Mouse (Mus musculus) liver, embryonic 14.5 days (tissue): ENCODE results near the gene Zc3h18.

Experiments
- CTCF ChIP-seq: IDR thresholded peaks from 2 replicates; pipeline ENCODE4 v1.5.1; 2016; ENCODE audit warnings: antibody characterized with exemption, low read depth, control low read depth
- EP300 ChIP-seq: IDR thresholded peaks from 2 replicates; pipeline ENCODE4 v1.6.1; 2016; ENCODE audit warnings: antibody characterized with exemption, low read depth

GRCm38 (mm10) chr8:122389357-122389756, 12.9 kb downstream of the Zc3h18 start:
- TF ChIP-seq CTCF: peak; percentile 54
- no peak for TF ChIP-seq EP300
